Mouse (Mus musculus): ENCODE measurements around the gene Obp1a. TPM values are rescaled to one million over a fixed set of nuclear protein-coding genes. Genes with fewer than 3 reads are reported as not detected.

Obp1a gene
- polyA plus RNA-seq (2015; fragmentation: Nextera tagmentation; extraction: Ambion mirVana): not detected in 2 replicates

- no peak within 1 kb of the TSS for H3K9ac ChIP-seq
- H3K27me3 ChIP-seq: no peaks in the 10 kb centered on the region
- H3K27ac ChIP-seq: no peak within 1 kb of the TSS
- H3K4me1 ChIP-seq: no peaks in the 10 kb centered on the region
- H3K36me3 ChIP-seq: no peaks in the 10 kb centered on the region
- no peak within 1 kb of the TSS for H3K4me3 ChIP-seq
- no peaks in the 10 kb centered on the region for H3K9me3 ChIP-seq
- H3K4me2 ChIP-seq: no peak within 1 kb of the TSS
- ATAC-seq (ENCODE audit: insufficient number of reproducible peaks, insufficient read depth, low FRiP score, low TSS enrichment, low read depth): no peak
Measured at GRCm38 (mm10) chrX:78091274-78091673, at the start of gene Obp1a. Gene Obp1a, minus strand, starts transcription at chrX:78091374.

GRCm38 (mm10) chrX:78125167-78125566 is 34.0 kb upstream of the Obp1a start, which contains the start of gene Gm5938:
Gene Gm5938, plus strand, starts transcription at chrX:78125467.
- no peaks in the 10 kb centered on the region for H3K36me3 ChIP-seq
- no peak for ATAC-seq (ENCODE audit: insufficient number of reproducible peaks, insufficient read depth, low FRiP score, low TSS enrichment, low read depth)
- no peak within 1 kb of the TSS for H3K4me2 ChIP-seq
- no peaks in the 10 kb centered on the region for H3K9me3 ChIP-seq
- H3K4me3 ChIP-seq: no peak within 1 kb of the TSS
- H3K9ac ChIP-seq: no peak within 1 kb of the TSS
- no peak within 1 kb of the TSS for H3K27ac ChIP-seq
- 64% methylated on average over 1 of the region's 1 CpGs for WGBS
- no peaks in the 10 kb centered on the region for H3K4me1 ChIP-seq
- H3K27me3 ChIP-seq: no peaks in the 10 kb centered on the region

Other genes with a start within 250 kb of the Obp1a start
- not detected in 2 replicates for gene Pbsn, start 237.8 kb downstream of the Obp1a start, polyA plus RNA-seq (2015; fragmentation: Nextera tagmentation; extraction: Ambion mirVana)
- not detected in 2 replicates for gene Gm14744, start 226.6 kb downstream of the Obp1a start, polyA plus RNA-seq (2015; fragmentation: Nextera tagmentation; extraction: Ambion mirVana)
- not detected in 2 replicates for gene 5430402E10Rik, start 166.3 kb downstream of the Obp1a start, polyA plus RNA-seq (2015; fragmentation: Nextera tagmentation; extraction: Ambion mirVana)
- gene Gm5938, start 34.1 kb upstream of the Obp1a start, polyA plus RNA-seq (2015; fragmentation: Nextera tagmentation; extraction: Ambion mirVana): not detected in 2 replicates
- not detected in 2 replicates for gene Obp1b, start 95.4 kb upstream of the Obp1a start, polyA plus RNA-seq (2015; fragmentation: Nextera tagmentation; extraction: Ambion mirVana)
- gene Gm14743, start 154.5 kb upstream of the Obp1a start, polyA plus RNA-seq (2015; fragmentation: Nextera tagmentation; extraction: Ambion mirVana): not detected in 2 replicates